8 mouse cellular contexts compared by ENCODE assay signal in the genomic region with DNA sequence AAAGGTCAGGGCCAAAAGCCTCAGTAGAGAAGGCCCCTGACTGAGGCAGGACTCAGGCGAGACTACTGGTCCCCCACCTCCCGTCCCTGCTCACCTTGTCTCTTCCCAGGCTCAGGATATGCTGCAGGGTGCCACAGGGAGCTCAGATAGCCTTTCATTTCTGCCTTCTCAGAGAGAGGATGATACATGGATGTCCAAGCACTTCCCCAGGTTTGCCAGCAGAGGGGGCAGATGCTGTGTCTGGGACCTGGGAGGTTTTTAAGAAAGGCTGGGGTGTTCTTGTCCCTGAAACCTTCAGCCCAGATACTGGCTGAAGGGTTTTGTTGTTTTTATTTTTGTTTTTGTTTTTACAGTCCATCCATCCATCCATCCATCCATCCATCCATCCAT. TPM values are rescaled to one million over a fixed set of nuclear protein-coding genes. Genes with fewer than 3 reads are reported as not detected.
DNase-seq lines count a peak whose midpoint lies in the region; ATAC-seq and TF ChIP-seq lines count a peak whose summit lies in the region.

No protein-coding gene starts in this region.

- TF ChIP-seq EP300 in stomach, postnatal 0 days (optimal IDR thresholded peaks at IDR 0.05): no peak

- H3K27me3 ChIP-seq in E14TG2a.4 (ENCODE audit: insufficient read depth, low read length): peaks cover 8% of the 10 kb centered on the region; the same call in 1 of the 2 replicates
- no peaks in the 10 kb centered on the region for H3K27me3 ChIP-seq in forebrain, embryonic 16.5 days (replicated peaks; ENCODE audit: control insufficient read depth, insufficient read depth, low read length)
- H3K27me3 ChIP-seq in midbrain, embryonic 10.5 days (ENCODE audit: low read depth, poor library complexity, severe bottlenecking): no peaks in the 10 kb centered on the region
- no peaks in the 10 kb centered on the region for H3K27me3 ChIP-seq in stomach, postnatal 0 days (ENCODE audit: control insufficient read depth, insufficient read depth, low read length)

- peak; percentile 84 for TF ChIP-seq CTCF in E14TG2a.4 (conservative IDR thresholded peaks at IDR 0.05; ENCODE audit: low read length)
- TF ChIP-seq CTCF in bone marrow, adult 2 months (IDR thresholded peaks at IDR 0.05; ENCODE audit: control insufficient read depth, insufficient read depth, low read length): peak; percentile 53
- peak; percentile 79 for TF ChIP-seq CTCF in stomach, postnatal 0 days (IDR thresholded peaks at IDR 0.05; ENCODE audit: low read depth)

- H3K4me1 ChIP-seq in E14TG2a.4 (replicated peaks; ENCODE audit: low read depth, low read length): peaks cover 29% of the 10 kb centered on the region
- no peaks in the 10 kb centered on the region for H3K4me1 ChIP-seq in bone marrow, adult 2 months (ENCODE audit: control insufficient read depth, insufficient read depth, low read length)
- no peaks in the 10 kb centered on the region for H3K4me1 ChIP-seq in forebrain, embryonic 16.5 days (replicated peaks; ENCODE audit: control insufficient read depth, insufficient read depth, low read length)
- H3K4me1 ChIP-seq in midbrain, embryonic 10.5 days: no peaks in the 10 kb centered on the region
- no peaks in the 10 kb centered on the region for H3K4me1 ChIP-seq in stomach, postnatal 0 days (replicated peaks; ENCODE audit: control insufficient read depth, insufficient read depth)

- no peak overlapping the region for H3K9ac ChIP-seq in forebrain, embryonic 16.5 days (replicated peaks; ENCODE audit: low read depth, low read length)
- no peak overlapping the region for H3K9ac ChIP-seq in stomach, postnatal 0 days (ENCODE audit: low read length)

- H3K4me2 ChIP-seq in forebrain, embryonic 16.5 days (ENCODE audit: low read length): no peak overlapping the region
- H3K4me2 ChIP-seq in stomach, postnatal 0 days (replicated peaks; ENCODE audit: low read depth): no peak overlapping the region

- no peak overlapping the region for H3K27ac ChIP-seq in bone marrow, adult 2 months (ENCODE audit: control insufficient read depth, insufficient read depth, low read depth, low read length, poor library complexity)
- H3K27ac ChIP-seq in forebrain, embryonic 16.5 days (ENCODE audit: low read length): no peak overlapping the region
- H3K27ac ChIP-seq in midbrain, embryonic 10.5 days (replicated peaks): no peak overlapping the region
- H3K27ac ChIP-seq in stomach, postnatal 0 days (replicated peaks): no peak overlapping the region

- WGBS in bone marrow, adult 2 months: 21% methylated on average over 2 of the region's 2 CpGs
- WGBS in forebrain, embryonic 16.5 days: 11% methylated on average over 2 of the region's 2 CpGs
- 7% methylated on average over 2 of the region's 2 CpGs for WGBS in midbrain, embryonic 10.5 days
- WGBS in stomach, postnatal 0 days: 15% methylated on average over 2 of the region's 2 CpGs

- peak; percentile 65 for ATAC-seq in forebrain, embryonic 16.5 days
- ATAC-seq in stomach, postnatal 0 days (ENCODE audit: low FRiP score, low TSS enrichment): no peak

- H3K4me3 ChIP-seq in E14TG2a.4 (replicated peaks; ENCODE audit: low read length): no peak overlapping the region
- H3K4me3 ChIP-seq in bone marrow, adult 2 months (replicated peaks; ENCODE audit: control insufficient read depth, low read depth, low read length): no peak overlapping the region
- no peak overlapping the region for H3K4me3 ChIP-seq in forebrain, embryonic 16.5 days (replicated peaks; ENCODE audit: low read length)
- no peak overlapping the region for H3K4me3 ChIP-seq in midbrain, embryonic 10.5 days
- no peak overlapping the region for H3K4me3 ChIP-seq in stomach, postnatal 0 days (ENCODE audit: low read depth, low read length)

- H3K36me3 ChIP-seq in E14TG2a.4 (ENCODE audit: insufficient read depth, low read length): no peaks in the 10 kb centered on the region
- H3K36me3 ChIP-seq in forebrain, embryonic 16.5 days (ENCODE audit: control insufficient read depth, insufficient read depth): no peaks in the 10 kb centered on the region
- H3K36me3 ChIP-seq in midbrain, embryonic 10.5 days: no peaks in the 10 kb centered on the region
- H3K36me3 ChIP-seq in stomach, postnatal 0 days (ENCODE audit: control insufficient read depth, insufficient read depth, low read length): no peaks in the 10 kb centered on the region

- H3K9me3 ChIP-seq in E14TG2a.4 (ENCODE audit: low read length): 0 out of 2 replicates have a peak, but pooled peaks cover 2% of the 10 kb centered on the region
- H3K9me3 ChIP-seq in forebrain, embryonic 16.5 days (ENCODE audit: control insufficient read depth, low read length): 0 out of 2 replicates have a peak, but pooled peaks cover 4% of the 10 kb centered on the region
- H3K9me3 ChIP-seq in midbrain, embryonic 10.5 days (replicated peaks): no peaks in the 10 kb centered on the region
- no peaks in the 10 kb centered on the region for H3K9me3 ChIP-seq in stomach, postnatal 0 days (ENCODE audit: control insufficient read depth, low read length)

- peak; percentile 26 for DNase-seq in kidney, adult 9 months
- DNase-seq in kidney, adult 11 months: no peak
- peak; percentile 28 for DNase-seq in midbrain, embryonic 10.5 days (ENCODE audit: low spot score)
- DNase-seq in stomach, postnatal 0 days (ENCODE audit: low spot score): peak; percentile 29
- DNase-seq in urinary bladder, postnatal 14 days (ENCODE audit: low spot score): no peak

- TF ChIP-seq POLR2A in bone marrow, adult 2 months (IDR thresholded peaks at IDR 0.05; ENCODE audit: borderline replicate concordance, control insufficient read depth, low read depth, low read length): no peak

RNA-seq across cellular contexts. Expression of a gene that starts 15.3 kb away (rescaled TPM):
- polyA plus RNA-seq in bone marrow, adult 2 months (2011; ENCODE audit: insufficient read depth, insufficient read length, low replicate concordance, missing spikeins): not detected in 2 replicates
- 1.2 and 1.5 TPM in 2 replicates for polyA plus RNA-seq in forebrain, embryonic 16.5 days (2015; fragmentation: Nextera tagmentation; extraction: Ambion mirVana)
- polyA plus RNA-seq in midbrain, embryonic 10.5 days (2016; fragmentation: Nextera tagmentation; extraction: Ambion mirVana): 0.06 TPM in 2 replicates
- polyA plus RNA-seq in stomach, postnatal 0 days (2015; fragmentation: Nextera tagmentation; extraction: Ambion mirVana): 0.55 and 0.74 TPM in 2 replicates

RNA-seq across cellular contexts. Expression of a gene that starts 30.0 kb away (rescaled TPM):
- 1.8 TPM in 1 of 2 replicates, not detected in the other for polyA plus RNA-seq in bone marrow, adult 2 months (2011; ENCODE audit: insufficient read depth, insufficient read length, low replicate concordance, missing spikeins)
- 29.5 and 41.0 TPM in 2 replicates for polyA plus RNA-seq in forebrain, embryonic 16.5 days (2015; fragmentation: Nextera tagmentation; extraction: Ambion mirVana)
- polyA plus RNA-seq in midbrain, embryonic 10.5 days (2016; fragmentation: Nextera tagmentation; extraction: Ambion mirVana): 1.0 and 2.2 TPM in 2 replicates
- polyA plus RNA-seq in stomach, postnatal 0 days (2015; fragmentation: Nextera tagmentation; extraction: Ambion mirVana): 0.82 and 0.85 TPM in 2 replicates

RNA-seq across cellular contexts. Expression of a gene that starts 53.6 kb away (rescaled TPM):
- 20.8 and 53.1 TPM in 2 replicates for polyA plus RNA-seq in bone marrow, adult 2 months (2011; ENCODE audit: insufficient read depth, insufficient read length, low replicate concordance, missing spikeins)
- polyA plus RNA-seq in forebrain, embryonic 16.5 days (2015; fragmentation: Nextera tagmentation; extraction: Ambion mirVana): 65.4 and 78.7 TPM in 2 replicates
- 29.4 and 36.4 TPM in 2 replicates for polyA plus RNA-seq in midbrain, embryonic 10.5 days (2016; fragmentation: Nextera tagmentation; extraction: Ambion mirVana)
- polyA plus RNA-seq in stomach, postnatal 0 days (2015; fragmentation: Nextera tagmentation; extraction: Ambion mirVana): 14.1 and 15.3 TPM in 2 replicates

Comparison
In these comparisons a context has a peak if more than half of its experiments do, and no peak if none do; other contexts are left out.
1. DNase-seq: peak in kidney, adult 9 months (single experiment), midbrain, embryonic 10.5 days (single experiment) and stomach, postnatal 0 days (single experiment); none in kidney, adult 11 months (single experiment) and urinary bladder, postnatal 14 days (single experiment).
2. Peak in every context shown above with its lines, with median percentiles within 50 percentile points of each other: CTCF ChIP-seq.